Mouse (Mus musculus) erythroblast, embryonic 14.5 days (primary cell): ENCODE results near the gene Cog2. TPM values are rescaled to one million over a fixed set of nuclear protein-coding genes. Genes with fewer than 3 reads are reported as not detected.

Experiments used
- H3K27me3 ChIP-seq: 2 replicates; pipeline ENCODE4 v1.6.1; 2012; ENCODE audit warnings: inconsistent platforms; ENCODE audit not compliant: control insufficient read depth
- H3K36me3 ChIP-seq: 2 replicates; pipeline ENCODE4 v1.6.1; 2012; ENCODE audit warnings: mild to moderate bottlenecking, inconsistent platforms; ENCODE audit not compliant: control insufficient read depth
- H3K4me1 ChIP-seq: 2 replicates; pipeline ENCODE4 v1.6.1; 2012; ENCODE audit warnings: inconsistent platforms; ENCODE audit not compliant: control insufficient read depth
- H3K4me3 ChIP-seq: replicated peaks from 2 replicates; pipeline ENCODE3; 2012; ENCODE audit warnings: moderate library complexity, mild to moderate bottlenecking, inconsistent platforms
- H3K9me3 ChIP-seq: 2 replicates; pipeline ENCODE4 v1.6.1; 2012; ENCODE audit warnings: low read length, inconsistent platforms, mixed read lengths; ENCODE audit not compliant: control insufficient read depth
- GATA1 ChIP-seq: IDR thresholded peaks from 2 replicates; pipeline ENCODE4 v1.6.1; 2012; ENCODE audit warnings: low read length, inconsistent platforms, mixed read lengths
- TAL1 ChIP-seq: IDR thresholded peaks from 3 replicates; pipeline ENCODE4 v1.6.1; 2012; ENCODE audit warnings: low read length, inconsistent platforms, mixed read lengths
- polyA plus RNA-seq: library from polyadenylated mRNA; stranded (reverse); fragments of >175 nt; gene quantifications from 2 replicates; pipeline ENCODE4 v1.2.3, GENCODE M21; 2012

Cog2 gene
- 0.87 and 1.0 TPM in 2 replicates for polyA plus RNA-seq

DNA sequence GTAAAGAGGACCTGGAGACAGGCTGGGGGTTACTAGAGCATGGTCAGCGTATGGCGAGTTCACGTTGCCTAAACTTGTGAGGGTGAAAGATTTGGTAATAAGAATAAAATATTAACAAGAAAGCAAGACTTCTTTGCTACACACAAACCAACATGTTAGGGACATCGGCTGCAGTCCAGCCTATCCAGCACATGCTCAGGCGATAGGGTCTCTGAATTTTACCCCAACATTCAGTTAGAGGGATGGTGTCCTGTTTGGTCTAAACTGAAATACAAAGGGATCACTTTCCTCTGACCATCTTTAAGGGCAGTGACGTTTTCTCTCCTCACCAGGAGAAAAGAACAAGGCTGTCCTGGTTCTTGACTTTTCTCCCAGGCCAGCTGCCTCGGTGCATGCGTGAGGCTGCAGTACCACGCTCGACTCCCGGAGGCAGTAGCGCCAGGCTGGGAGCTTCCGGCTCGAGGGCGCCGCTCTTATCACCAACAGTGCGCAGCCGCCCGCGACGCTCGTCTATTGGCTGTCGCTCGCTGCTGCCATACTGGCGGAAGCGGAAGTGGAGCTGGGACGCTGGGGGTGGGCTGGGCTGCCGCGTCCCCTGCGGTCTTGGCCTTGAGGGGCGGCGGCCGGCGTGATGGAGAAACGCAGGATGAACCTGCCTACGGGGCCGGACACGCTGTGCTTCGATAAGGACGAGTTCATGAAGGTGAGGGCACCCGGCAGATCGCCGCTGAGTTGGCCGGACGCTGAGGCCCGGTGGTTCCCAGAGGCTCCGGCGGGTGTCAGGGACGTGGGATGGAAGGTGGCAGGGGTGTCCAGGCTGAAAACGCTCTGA, at the start of gene Cog2:
TSS of gene Cog2 (plus strand) at position 519 of the 832 bp plus-strand sequence.
- Histone ChIP-seq H3K9me3 (no peaks in the 10 kb centered on the region), H3K36me3 (peaks cover 20% of the 10 kb centered on the region), H3K4me1 (peaks cover 29% of the 10 kb centered on the region), H3K27me3 (peaks cover 8% of the 10 kb centered on the region), H3K4me3 (peak within 1 kb of the TSS; percentile 100)
- no peak for TF ChIP-seq GATA1
- TF ChIP-seq TAL1: no peak

DNA sequence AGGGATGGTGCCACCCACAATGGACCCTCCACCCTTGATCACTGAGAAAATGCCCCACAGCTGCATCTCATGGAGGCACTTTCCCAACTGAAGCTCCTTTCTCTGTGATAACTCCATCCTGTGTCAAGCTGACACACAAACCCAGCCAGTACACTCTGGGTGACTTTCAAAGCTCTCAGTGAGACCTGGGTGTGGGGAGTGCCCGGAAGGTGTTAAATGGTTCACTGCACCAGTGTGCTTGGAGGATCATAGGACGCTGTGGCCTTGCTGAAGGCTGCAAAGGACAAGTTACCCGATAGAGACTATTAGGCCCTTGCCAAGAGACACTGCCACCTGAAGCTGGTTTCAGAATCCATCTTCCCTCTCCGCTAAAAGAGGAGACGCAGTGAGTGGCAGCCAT, 44.9 kb upstream of the Cog2 start:
- Histone ChIP-seq H3K27me3 (no peaks in the 10 kb centered on the region), H3K4me3 (no peak overlapping the region), H3K9me3 (no peaks in the 10 kb centered on the region), H3K4me1 (no peaks in the 10 kb centered on the region), H3K36me3 (no peaks in the 10 kb centered on the region)
- TF ChIP-seq TAL1 (no peak), GATA1 (no peak)

DNA sequence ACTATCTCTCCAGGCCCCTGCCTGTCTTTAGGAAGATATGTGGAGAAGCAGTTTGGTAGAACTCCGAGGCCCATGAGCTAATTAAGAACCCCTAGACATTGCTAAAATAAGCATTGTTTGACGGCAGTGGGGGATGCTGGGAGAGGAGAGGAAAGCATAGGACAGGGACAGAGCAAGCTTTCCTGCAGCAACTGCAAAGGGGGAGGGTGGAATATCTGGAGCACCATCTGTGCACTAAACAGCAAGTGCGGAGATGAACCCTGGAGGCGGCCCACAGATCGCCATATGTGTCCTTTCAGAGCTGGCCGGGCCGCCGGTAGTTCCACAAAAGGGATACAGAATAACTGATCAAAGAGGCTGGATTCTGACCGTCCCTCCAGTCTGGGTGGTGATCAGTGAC, 43.9 kb upstream of the Cog2 start:
- TF ChIP-seq GATA1 (no peak), TAL1 (no peak)
- H3K9me3 ChIP-seq: no peaks in the 10 kb centered on the region
- no peaks in the 10 kb centered on the region for H3K36me3 ChIP-seq
- H3K4me1 ChIP-seq: no peaks in the 10 kb centered on the region
- no peak overlapping the region for H3K4me3 ChIP-seq
- no peaks in the 10 kb centered on the region for H3K27me3 ChIP-seq

DNA sequence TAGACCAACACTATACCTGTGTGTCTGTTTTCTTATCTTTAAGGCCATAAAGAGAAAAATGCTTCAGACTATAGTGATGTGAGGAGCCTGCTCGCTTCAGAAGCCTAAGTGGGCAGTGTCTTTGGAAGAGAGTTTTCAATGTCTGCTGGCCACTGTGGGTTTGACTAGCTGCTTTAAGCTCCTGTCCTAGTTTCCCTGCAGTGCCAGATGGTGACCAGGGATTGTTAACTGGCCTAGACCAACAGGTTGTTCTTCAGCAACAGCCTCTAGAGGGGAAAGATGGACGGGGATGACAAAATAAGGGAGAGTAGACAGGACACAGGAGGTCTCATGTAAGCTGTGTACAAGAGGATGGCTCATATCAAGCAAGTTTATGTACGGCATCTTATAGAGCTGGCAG, 41.3 kb upstream of the Cog2 start:
- no peaks in the 10 kb centered on the region for H3K4me1 ChIP-seq
- no peaks in the 10 kb centered on the region for H3K9me3 ChIP-seq
- H3K36me3 ChIP-seq: no peaks in the 10 kb centered on the region

DNA sequence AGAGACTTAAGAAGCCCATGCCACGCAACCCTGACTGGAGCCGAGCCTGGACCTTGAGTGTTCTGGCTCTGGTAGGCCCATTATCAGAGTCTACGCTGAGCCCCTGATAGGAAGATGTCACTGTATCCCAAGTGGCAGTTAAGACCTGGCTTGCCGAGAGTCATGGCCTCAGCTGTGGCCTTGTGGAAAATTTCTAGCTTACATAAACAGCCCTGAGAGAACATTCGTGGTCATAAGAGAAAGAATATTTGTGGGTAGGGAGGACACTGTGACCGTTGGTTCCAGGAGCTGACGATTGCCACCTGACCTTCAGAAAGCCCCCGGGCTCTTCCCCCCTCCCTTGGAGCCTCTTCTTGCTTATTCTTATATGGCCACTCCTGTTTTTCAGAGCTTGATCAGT, 40.2 kb upstream of the Cog2 start:
- TF ChIP-seq GATA1: no peak
- TF ChIP-seq TAL1: no peak

More for the DNA sequence above, 41.3 kb upstream of the Cog2 start:
- H3K27me3 ChIP-seq: no peaks in the 10 kb centered on the region
- TF ChIP-seq TAL1 (no peak), GATA1 (no peak)
- no peak overlapping the region for H3K4me3 ChIP-seq

DNA sequence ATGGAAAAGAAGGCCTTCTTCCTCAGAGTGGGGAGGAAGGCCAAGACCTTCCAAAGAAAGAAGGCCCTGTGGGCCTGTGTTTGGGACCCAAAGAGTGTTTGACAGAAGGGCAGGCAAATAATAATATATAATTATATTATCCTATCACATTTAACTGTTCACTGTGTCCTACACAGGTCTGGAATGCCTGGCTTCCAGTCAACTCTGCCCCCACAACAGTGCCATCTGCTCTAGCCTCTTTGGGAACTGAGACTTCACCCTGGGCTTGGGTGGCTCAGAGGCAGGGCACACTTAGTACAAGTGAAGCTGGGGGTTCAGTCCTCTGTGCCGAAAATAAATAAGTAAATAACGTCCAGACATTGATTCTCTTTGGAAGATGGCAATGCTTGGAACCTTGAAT, 37.8 kb upstream of the Cog2 start:
- H3K36me3 ChIP-seq: no peaks in the 10 kb centered on the region

More for the DNA sequence above, 40.2 kb upstream of the Cog2 start:
- no peaks in the 10 kb centered on the region for H3K4me1 ChIP-seq
- no peaks in the 10 kb centered on the region for H3K36me3 ChIP-seq
- no peak overlapping the region for H3K4me3 ChIP-seq
- H3K27me3 ChIP-seq: no peaks in the 10 kb centered on the region
- no peaks in the 10 kb centered on the region for H3K9me3 ChIP-seq

DNA sequence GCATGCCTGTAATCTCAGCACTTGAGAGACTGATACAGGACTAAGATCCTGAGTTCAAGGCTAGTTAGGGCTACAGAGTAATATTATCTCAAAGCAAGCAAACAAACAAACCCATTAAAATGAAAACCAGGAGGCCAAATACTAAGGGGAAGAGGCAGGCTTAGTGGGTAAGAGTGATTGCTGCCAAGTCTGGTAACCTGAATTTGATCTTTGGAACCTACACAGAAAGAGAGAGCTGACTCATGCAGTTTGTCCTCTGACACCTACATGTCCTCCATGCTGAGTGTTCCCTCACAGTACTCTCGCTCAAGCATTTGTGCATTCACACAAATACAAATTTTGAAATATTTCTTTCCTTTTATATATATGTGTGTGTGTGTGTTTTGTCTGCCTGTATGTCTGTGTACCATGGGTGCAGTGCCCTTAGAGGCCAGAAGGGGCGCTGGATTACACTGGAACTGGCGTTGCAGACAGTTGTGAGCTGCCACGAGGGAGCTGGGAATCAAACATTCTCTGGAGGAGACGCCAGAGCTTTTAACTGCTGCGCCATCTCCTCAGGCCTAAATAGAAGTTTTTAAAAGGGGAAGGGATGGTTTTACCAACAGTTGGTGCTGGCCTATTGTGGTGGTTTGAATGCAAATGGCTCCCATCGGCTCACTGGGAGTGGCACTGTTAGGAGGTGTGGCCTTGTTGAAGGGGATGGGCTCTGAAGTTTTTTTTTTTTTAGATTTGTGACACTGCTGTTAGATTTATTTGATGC, 37.0 kb upstream of the Cog2 start:
- TF ChIP-seq TAL1: no peak
- TF ChIP-seq GATA1: no peak
- no peaks in the 10 kb centered on the region for H3K27me3 ChIP-seq
- no peak overlapping the region for H3K4me3 ChIP-seq
- H3K4me1 ChIP-seq: no peaks in the 10 kb centered on the region
- H3K36me3 ChIP-seq: no peaks in the 10 kb centered on the region
- H3K9me3 ChIP-seq: no peaks in the 10 kb centered on the region

More for the DNA sequence above, 37.8 kb upstream of the Cog2 start:
- no peak overlapping the region for H3K4me3 ChIP-seq
- no peaks in the 10 kb centered on the region for H3K9me3 ChIP-seq
- TF ChIP-seq GATA1 (no peak), TAL1 (no peak)
- no peaks in the 10 kb centered on the region for H3K4me1 ChIP-seq
- H3K27me3 ChIP-seq: no peaks in the 10 kb centered on the region

DNA sequence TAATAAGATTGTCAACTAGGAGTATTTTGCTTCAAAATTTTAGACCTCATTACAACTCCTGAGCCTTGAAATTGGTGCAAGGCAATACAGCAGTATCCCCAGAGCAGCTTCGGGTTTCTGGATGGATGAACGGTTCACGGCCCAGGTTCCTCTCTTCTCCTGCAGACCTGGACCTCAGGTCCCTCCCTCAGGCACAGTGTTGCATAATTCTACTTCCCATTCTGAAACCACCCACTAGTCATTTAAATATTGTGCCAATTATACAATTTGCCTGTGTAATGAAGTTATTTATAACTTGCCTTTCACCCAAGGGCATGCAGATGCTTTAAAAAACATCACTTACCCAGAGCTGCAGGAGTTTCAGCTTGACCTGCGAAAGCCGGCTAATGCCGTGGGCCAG, 31.3 kb upstream of the Cog2 start:
- Histone ChIP-seq H3K27me3 (no peaks in the 10 kb centered on the region), H3K4me1 (peaks cover 2% of the 10 kb centered on the region; the same call in 1 of the 2 replicates), H3K4me3 (no peak overlapping the region), H3K36me3 (no peaks in the 10 kb centered on the region), H3K9me3 (no peaks in the 10 kb centered on the region)
- TF ChIP-seq TAL1 (no peak), GATA1 (no peak)

DNA sequence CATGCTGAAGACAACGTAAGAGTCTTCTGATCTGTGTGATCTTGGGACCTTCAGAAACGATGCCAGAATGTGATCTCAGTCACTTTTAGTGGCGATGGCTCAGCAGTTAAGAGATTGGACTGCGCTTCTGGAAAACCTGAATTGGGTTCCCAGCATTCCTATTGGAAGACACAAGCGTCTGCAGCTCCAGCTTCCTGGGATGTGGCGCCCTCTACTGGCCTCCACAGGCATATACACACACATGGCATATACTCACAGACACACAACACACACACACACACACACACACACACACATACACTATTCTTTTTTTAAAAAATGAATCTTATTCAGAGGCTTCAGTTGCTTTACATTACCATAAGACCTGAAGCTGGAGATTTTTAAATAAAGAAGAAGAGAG, 30.8 kb upstream of the Cog2 start:
- no peaks in the 10 kb centered on the region for H3K9me3 ChIP-seq
- no peak overlapping the region for H3K4me3 ChIP-seq
- TF ChIP-seq GATA1 (no peak), TAL1 (no peak)
- no peaks in the 10 kb centered on the region for H3K36me3 ChIP-seq
- H3K4me1 ChIP-seq: peaks cover 2% of the 10 kb centered on the region; the same call in 1 of the 2 replicates
- no peaks in the 10 kb centered on the region for H3K27me3 ChIP-seq
